Mouse (Mus musculus) stomach, embryonic 16.5 days (tissue): ENCODE data around the gene Slu7. TPM values are rescaled to one million over a fixed set of nuclear protein-coding genes. Genes with fewer than 3 reads are reported as not detected.

Source experiments
- ATAC-seq: fragments of 200-750 bp; cut with Nextera tagmentation; 2 replicates; pipeline ENCODE4 v1.8.0; 2017; ENCODE audit warnings: moderate number of reproducible peaks, moderate TSS enrichment; ENCODE audit not compliant: insufficient read depth, low FRiP score
- H3K27ac ChIP-seq: fragments of 300-500 bp; sonication (generic); 2 replicates; pipeline ENCODE4 v1.5.1; 2014; ENCODE audit warnings: low read length
- H3K27me3 ChIP-seq: fragments of 300-500 bp; sonication (generic); 2 replicates; pipeline ENCODE4 v1.6.1; 2014; ENCODE audit warnings: low read length, control low read depth, mixed read lengths; ENCODE audit not compliant: control insufficient read depth, insufficient read depth
- H3K36me3 ChIP-seq: fragments of 300-500 bp; sonication (generic); 2 replicates; pipeline ENCODE4 v1.6.1; 2014; ENCODE audit warnings: low read length; ENCODE audit not compliant: control insufficient read depth, insufficient read depth
- H3K4me1 ChIP-seq: fragments of 300-500 bp; sonication (generic); 2 replicates; pipeline ENCODE4 v1.6.1; 2014; ENCODE audit warnings: low read length, control low read depth, mixed read lengths; ENCODE audit not compliant: control insufficient read depth, insufficient read depth
- H3K4me2 ChIP-seq: fragments of 300-500 bp; sonication (generic); 2 replicates; pipeline ENCODE4 v1.6.1; 2014; ENCODE audit warnings: low read depth, low read length, mixed read lengths
- H3K4me3 ChIP-seq: fragments of 300-500 bp; sonication (generic); replicated peaks from 2 replicates; pipeline ENCODE4 v1.5.1; 2014; ENCODE audit warnings: mild to moderate bottlenecking, low read length
- H3K9ac ChIP-seq: fragments of 300-500 bp; sonication (generic); 2 replicates; pipeline ENCODE4 v1.6.1; 2014; ENCODE audit warnings: low read length
- H3K9me3 ChIP-seq: fragments of 300-500 bp; sonication (generic); replicated peaks from 2 replicates; pipeline ENCODE4 v1.6.1; 2016; ENCODE audit warnings: low read length, control low read depth; ENCODE audit not compliant: control insufficient read depth
- WGBS: fragments of 180-500 bp; shearing (Covaris S2); extraction: QIAGEN DNeasy Blood & Tissue Kit; methylation state at CpG from one replicate; pipeline ENCODE4 v1.1.7; 2014; 5-methylcytosine and 5-hydroxymethylcytosine counted together
- polyA plus RNA-seq: library from polyadenylated mRNA; unstranded; fragments of >200 nt; fragmentation: Nextera tagmentation; extraction: Ambion mirVana; gene quantifications from 2 replicates; pipeline ENCODE4 v1.2.1, GENCODE M21; 2015

Gene Slu7
- polyA plus RNA-seq, 1 experiment from 2014 or later, result 47.0 TPM

DNA sequence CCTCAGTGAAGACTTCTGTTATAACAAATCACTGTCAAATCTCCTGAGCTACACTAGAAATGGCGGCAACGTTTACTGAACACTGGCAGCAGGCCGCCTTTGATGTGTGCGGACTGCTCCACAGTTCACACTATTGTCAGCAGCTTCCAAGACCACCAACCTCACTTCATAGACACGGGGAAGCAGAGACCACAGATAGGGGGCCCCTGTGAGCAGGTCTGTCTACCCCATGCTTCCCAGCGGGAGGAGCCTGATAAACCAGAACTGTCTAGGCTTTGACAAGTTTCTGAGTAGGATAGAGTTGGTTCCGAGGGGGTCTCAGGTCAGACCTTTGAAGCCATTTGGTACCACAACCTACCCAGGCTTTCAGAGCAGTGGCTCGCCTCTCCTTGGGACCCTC lies 61.5 kb downstream of the Slu7 start:
- ATAC-seq, result no peak
- no peak overlapping the region for H3K4me3 ChIP-seq

DNA sequence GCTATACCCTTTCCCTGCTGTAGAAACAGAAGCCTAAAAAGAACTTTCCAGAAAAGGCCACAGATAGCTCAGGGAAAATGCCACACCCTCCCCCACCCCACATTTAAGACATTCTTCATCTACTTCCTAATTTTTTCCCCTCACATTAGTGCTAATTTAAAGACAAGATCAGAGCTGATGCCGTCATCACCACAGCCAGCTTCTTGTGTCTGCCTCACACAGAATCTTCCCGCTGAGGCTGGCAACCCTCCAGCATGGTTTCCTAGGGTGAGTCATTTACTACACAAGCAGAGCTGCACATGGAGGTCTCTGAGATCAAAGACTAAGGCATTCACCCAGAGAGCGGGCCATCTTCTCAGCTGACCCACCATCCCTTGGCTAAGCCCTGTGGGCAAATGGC lies 62.0 kb downstream of the Slu7 start:
- no peaks in the 10 kb centered on the region for H3K9me3 ChIP-seq
- H3K27ac ChIP-seq, result no peak overlapping the region
- H3K4me2 ChIP-seq, result no peak overlapping the region
- H3K4me3 ChIP-seq, result no peak overlapping the region
- H3K9ac ChIP-seq, result no peak overlapping the region
- peaks cover 5% of the 10 kb centered on the region; the same call in 1 of the 2 replicates for H3K4me1 ChIP-seq
- no peaks in the 10 kb centered on the region for H3K36me3 ChIP-seq
- 36% methylated on average over 3 of the region's 3 CpGs for WGBS
- H3K27me3 ChIP-seq, result no peaks in the 10 kb centered on the region
- no peak for ATAC-seq

More for the DNA sequence above, 61.5 kb downstream of the Slu7 start:
- Histone ChIP-seq H3K9ac (no peak overlapping the region), H3K27me3 (no peaks in the 10 kb centered on the region), H3K9me3 (no peaks in the 10 kb centered on the region), H3K4me1 (peaks cover 5% of the 10 kb centered on the region; the same call in 1 of the 2 replicates), H3K4me2 (no peak overlapping the region), H3K27ac (no peak overlapping the region), H3K36me3 (no peaks in the 10 kb centered on the region)
- WGBS, result 52% methylated on average over 8 of the region's 8 CpGs

Other genes starting within 250 kb of the Slu7 start
- 58.7 and 65.1 TPM in 2 replicates for gene Pttg1, start 7.5 kb upstream of the Slu7 start, polyA plus RNA-seq
- 13.8 TPM in 2 replicates for gene C1qtnf2, start 40.5 kb downstream of the Slu7 start, polyA plus RNA-seq
- 9.9 and 11.0 TPM in 2 replicates for gene Ccnjl, start 95.0 kb downstream of the Slu7 start, polyA plus RNA-seq
- 3.4 and 3.5 TPM in 2 replicates for gene 4933415A04Rik, start 153.3 kb downstream of the Slu7 start, polyA plus RNA-seq
- gene Fabp6, start 167.8 kb downstream of the Slu7 start, polyA plus RNA-seq, result 3.1 and 3.2 TPM in 2 replicates
- gene Pwwp2a, start 248.3 kb downstream of the Slu7 start, polyA plus RNA-seq, result 9.4 and 11.9 TPM in 2 replicates